Mouse (Mus musculus) liver, postnatal 0 days (tissue): ENCODE measurements around the gene Ptprg. TPM values are rescaled to one million over a fixed set of nuclear protein-coding genes. Genes with fewer than 3 reads are reported as not detected.

Source experiments
- ATAC-seq: fragments of 200-750 bp; cut with Nextera tagmentation; 2 replicates; pipeline ENCODE4 v1.8.0; 2017; ENCODE audit warnings: mild to moderate bottlenecking, moderate library complexity
- DNase-seq: peaks from one replicate; pipeline ENCODE4 v3.0.0-alpha.2; 2016
- H3K27ac ChIP-seq: fragments of 300-500 bp; sonication (generic); 2 replicates; pipeline ENCODE4 v1.5.1; 2014; ENCODE audit warnings: antibody characterized with exemption, moderate library complexity, mild to moderate bottlenecking, low read depth
- H3K27me3 ChIP-seq: fragments of 300-500 bp; sonication (generic); 2 replicates; pipeline ENCODE4 v1.6.1; 2014; ENCODE audit warnings: low read length, control low read depth, mixed read lengths; ENCODE audit not compliant: insufficient read depth
- H3K36me3 ChIP-seq: fragments of 300-500 bp; sonication (generic); replicated peaks from 2 replicates; pipeline ENCODE4 v1.6.1; 2014; ENCODE audit warnings: mild to moderate bottlenecking, control low read depth, low read length, moderate library complexity, mixed read lengths; ENCODE audit not compliant: insufficient read depth
- H3K4me1 ChIP-seq: fragments of 300-500 bp; sonication (generic); 2 replicates; pipeline ENCODE4 v1.6.1; 2014; ENCODE audit warnings: antibody characterized with exemption, mild to moderate bottlenecking, control low read depth; ENCODE audit not compliant: insufficient read depth
- H3K4me2 ChIP-seq: fragments of 300-500 bp; sonication (generic); 2 replicates; pipeline ENCODE4 v1.6.1; 2014; ENCODE audit warnings: low read depth, mild to moderate bottlenecking, low read length, moderate library complexity, mixed read lengths
- H3K4me3 ChIP-seq: fragments of 300-500 bp; sonication (generic); 2 replicates; pipeline ENCODE4 v1.5.1; 2014; ENCODE audit warnings: low read depth, low read length
- H3K9ac ChIP-seq: fragments of 300-500 bp; sonication (generic); replicated peaks from 2 replicates; pipeline ENCODE4 v1.6.1; 2014; ENCODE audit warnings: mild to moderate bottlenecking, moderate library complexity
- H3K9me3 ChIP-seq: fragments of 300-500 bp; sonication (generic); 2 replicates; pipeline ENCODE4 v1.6.1; 2016; ENCODE audit warnings: mild to moderate bottlenecking, control low read depth, low read length, mixed read lengths
- CTCF ChIP-seq: sonication (generic); IDR thresholded peaks from 2 replicates; pipeline ENCODE4 v1.5.1; 2016; ENCODE audit warnings: antibody characterized with exemption, low read depth
- EP300 ChIP-seq: IDR thresholded peaks from 2 replicates; pipeline ENCODE4 v1.6.1; 2016; ENCODE audit warnings: antibody characterized with exemption, low read depth, mild to moderate bottlenecking
- WGBS: fragments of 180-500 bp; shearing (Covaris S2); extraction: QIAGEN DNeasy Blood & Tissue Kit; methylation state at CpG from one replicate; pipeline ENCODE4 v1.1.7; 2014; ENCODE audit not compliant: insufficient replicate concordance; 5-methylcytosine and 5-hydroxymethylcytosine counted together
- polyA plus RNA-seq: library from polyadenylated mRNA; unstranded; fragments of >200 nt; fragmentation: Nextera tagmentation; extraction: Ambion mirVana; gene quantifications from 2 replicates; pipeline ENCODE4 v1.2.1, GENCODE M21; 2015

Gene Ptprg
- polyA plus RNA-seq, 1 experiment from 2014 or later: 2.7 TPM

- Histone ChIP-seq H3K27me3 (no peaks in the 10 kb centered on the region), H3K4me1 (no peaks in the 10 kb centered on the region), H3K27ac (no peak overlapping the region), H3K4me3 (no peak overlapping the region), H3K4me2 (no peak overlapping the region), H3K9ac (no peak overlapping the region), H3K9me3 (no peaks in the 10 kb centered on the region), H3K36me3 (no peaks in the 10 kb centered on the region)
- ATAC-seq: no peak
- TF ChIP-seq EP300: no peak
- TF ChIP-seq CTCF: no peak
- WGBS: 46% methylated on average over 6 of the region's 6 CpGs
- DNase-seq: no peak
Measured at GRCm38 (mm10) chr14:11992534-11992933, 439.2 kb downstream of the Ptprg start.

GRCm38 (mm10) chr14:11997555-11997954, 444.2 kb downstream of the Ptprg start:
- Histone ChIP-seq H3K9me3 (no peaks in the 10 kb centered on the region), H3K4me3 (no peak overlapping the region), H3K4me1 (no peaks in the 10 kb centered on the region), H3K36me3 (no peaks in the 10 kb centered on the region), H3K27ac (no peak overlapping the region), H3K9ac (no peak overlapping the region), H3K4me2 (no peak overlapping the region), H3K27me3 (no peaks in the 10 kb centered on the region)
- no peak for DNase-seq
- TF ChIP-seq CTCF (no peak), EP300 (no peak)
- 82% methylated on average over 6 of the region's 6 CpGs for WGBS
- no peak for ATAC-seq

GRCm38 (mm10) chr14:11998464-11998863, 445.1 kb downstream of the Ptprg start:
- no peak for ATAC-seq
- TF ChIP-seq CTCF: no peak
- no peak for TF ChIP-seq EP300
- Histone ChIP-seq H3K4me3 (no peak overlapping the region), H3K9me3 (no peaks in the 10 kb centered on the region), H3K4me1 (no peaks in the 10 kb centered on the region), H3K36me3 (no peaks in the 10 kb centered on the region), H3K27me3 (no peaks in the 10 kb centered on the region), H3K27ac (no peak overlapping the region), H3K4me2 (no peak overlapping the region), H3K9ac (no peak overlapping the region)
- no peak for DNase-seq
- WGBS: 75% methylated on average over 4 of the region's 4 CpGs

- 67% methylated on average over 4 of the region's 4 CpGs for WGBS
- no peak for ATAC-seq
Measured at GRCm38 (mm10) chr14:12004061-12004460, 450.7 kb downstream of the Ptprg start.

GRCm38 (mm10) chr14:12011766-12012165, 458.4 kb downstream of the Ptprg start:
- no peak overlapping the region for H3K9ac ChIP-seq
- DNase-seq: no peak
- H3K27ac ChIP-seq: no peak overlapping the region
- H3K4me1 ChIP-seq: no peaks in the 10 kb centered on the region
- WGBS: 72% methylated on average over 5 of the region's 5 CpGs
- H3K4me3 ChIP-seq: no peak overlapping the region
- no peaks in the 10 kb centered on the region for H3K27me3 ChIP-seq
- H3K9me3 ChIP-seq: no peaks in the 10 kb centered on the region
- no peak for ATAC-seq
- H3K4me2 ChIP-seq: no peak overlapping the region
- H3K36me3 ChIP-seq: no peaks in the 10 kb centered on the region
- TF ChIP-seq EP300 (no peak), CTCF (no peak)

More at GRCm38 (mm10) chr14:12004061-12004460, 450.7 kb downstream of the Ptprg start:
- Histone ChIP-seq H3K4me2 (no peak overlapping the region), H3K4me1 (no peaks in the 10 kb centered on the region), H3K9ac (no peak overlapping the region), H3K9me3 (no peaks in the 10 kb centered on the region), H3K36me3 (no peaks in the 10 kb centered on the region), H3K27me3 (no peaks in the 10 kb centered on the region), H3K27ac (no peak overlapping the region), H3K4me3 (no peak overlapping the region)
- DNase-seq: no peak
- TF ChIP-seq CTCF (no peak), EP300 (no peak)

GRCm38 (mm10) chr14:12025812-12026728, 472.7 kb downstream of the Ptprg start:
- no peak for DNase-seq
- Histone ChIP-seq H3K4me1 (no peaks in the 10 kb centered on the region), H3K4me2 (no peak overlapping the region), H3K27ac (no peak overlapping the region), H3K36me3 (no peaks in the 10 kb centered on the region), H3K9me3 (no peaks in the 10 kb centered on the region), H3K9ac (no peak overlapping the region), H3K27me3 (no peaks in the 10 kb centered on the region), H3K4me3 (no peak overlapping the region)
- no peak for TF ChIP-seq CTCF
- no peak for TF ChIP-seq EP300
- no peak for ATAC-seq
- WGBS: 83% methylated on average over 16 of the region's 16 CpGs
